Mouse (Mus musculus): ENCODE results near the gene Ncor2. TPM values are rescaled to one million over a fixed set of nuclear protein-coding genes. Genes with fewer than 3 reads are reported as not detected.

Gene Ncor2
- polyA plus RNA-seq, 1 experiment from 2014 or later = 41.8 TPM

DNA sequence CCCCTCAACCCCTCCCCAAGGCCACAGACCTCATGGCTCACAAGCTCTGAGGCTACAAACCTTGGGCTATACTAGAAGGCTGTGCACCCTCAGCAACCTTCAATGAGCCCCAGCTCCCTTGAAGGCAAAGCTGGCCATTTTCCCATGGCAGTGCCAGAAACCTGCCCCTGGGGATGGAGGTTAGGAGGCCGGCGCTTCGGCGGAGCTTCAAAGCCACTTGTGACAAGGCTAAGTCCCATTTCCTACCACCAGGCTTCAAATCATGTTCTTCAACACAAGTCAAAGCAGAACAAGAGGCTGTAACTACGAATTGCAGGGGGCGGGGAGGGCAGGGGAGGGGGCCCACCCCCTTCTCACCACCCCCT is 122.7 kb downstream of the Ncor2 start:
- Histone ChIP-seq H3K27ac (replicated peaks) (peak overlapping the region; percentile 82), H3K27me3 (no peaks in the 10 kb centered on the region), H3K4me3 (replicated peaks) (0 out of 2 replicates have a peak overlapping the region, but pooled peaks have one; percentile 33), H3K9me3 (replicated peaks) (no peaks in the 10 kb centered on the region), H3K4me2 (replicated peaks) (peak overlapping the region; percentile 48; the same call in 1 of the 2 replicates), H3K4me1 (peaks cover 78% of the 10 kb centered on the region), H3K9ac (no peak overlapping the region), H3K36me3 (peaks cover 42% of the 10 kb centered on the region)
- 25% methylated on average over 6 of the region's 6 CpGs for WGBS
- no peak for ATAC-seq (ENCODE audit: insufficient number of reproducible peaks, low FRiP score, low TSS enrichment, low read depth)

- no peaks in the 10 kb centered on the region for H3K27me3 ChIP-seq
- no peak overlapping the region for H3K4me3 ChIP-seq (replicated peaks)
- no peak for ATAC-seq (ENCODE audit: insufficient number of reproducible peaks, low FRiP score, low TSS enrichment, low read depth)
- H3K4me2 ChIP-seq (replicated peaks) = peak overlapping the region; percentile 48; the same call in 1 of the 2 replicates
- peak overlapping the region; percentile 82; the same call in 1 of the 2 replicates for H3K27ac ChIP-seq (replicated peaks)
- H3K9me3 ChIP-seq (replicated peaks) = no peaks in the 10 kb centered on the region
- no peak overlapping the region for H3K9ac ChIP-seq
- peaks cover 45% of the 10 kb centered on the region for H3K36me3 ChIP-seq
- 58% methylated on average over 8 of the region's 8 CpGs for WGBS
- peaks cover 78% of the 10 kb centered on the region for H3K4me1 ChIP-seq
These were observed 123.1 kb downstream of the Ncor2 start for GRCm38 (mm10) chr5:125055901-125056300.

DNA sequence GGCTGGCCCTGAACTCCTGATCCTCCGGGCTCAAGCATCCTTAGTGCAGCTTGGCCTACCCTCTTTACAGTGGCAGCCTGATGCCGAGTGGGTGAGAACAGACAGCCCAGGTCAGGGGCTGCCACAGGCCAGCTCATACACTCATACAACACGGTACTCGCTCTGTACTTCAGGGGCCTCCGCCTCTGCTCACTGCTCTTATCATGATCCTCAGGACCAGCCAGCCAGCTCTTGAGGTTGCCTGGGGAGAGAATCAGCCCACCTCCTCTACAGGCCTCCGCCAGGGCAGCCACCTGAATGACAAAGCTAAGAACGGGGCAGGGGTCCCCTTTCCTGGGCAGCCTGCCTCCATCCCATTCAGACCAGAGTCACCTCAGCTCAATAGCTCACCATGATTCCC is 125.4 kb downstream of the Ncor2 start:
- H3K9me3 ChIP-seq (replicated peaks) = no peaks in the 10 kb centered on the region
- 80% methylated on average over 7 of the region's 7 CpGs for WGBS
- peaks cover 67% of the 10 kb centered on the region for H3K36me3 ChIP-seq
- ATAC-seq (ENCODE audit: insufficient number of reproducible peaks, low FRiP score, low TSS enrichment, low read depth) = no peak
- H3K4me3 ChIP-seq (replicated peaks) = no peak overlapping the region
- no peaks in the 10 kb centered on the region for H3K27me3 ChIP-seq
- peaks cover 57% of the 10 kb centered on the region for H3K4me1 ChIP-seq
- no peak overlapping the region for H3K9ac ChIP-seq
- H3K27ac ChIP-seq (replicated peaks) = peak overlapping the region; percentile 5; the same call in 1 of the 2 replicates
- no peak overlapping the region for H3K4me2 ChIP-seq (replicated peaks)

GRCm38 (mm10) chr5:125052603-125053488 is 126.2 kb downstream of the Ncor2 start:
- 59% methylated on average over 23 of the region's 23 CpGs for WGBS
- Histone ChIP-seq H3K27ac (replicated peaks) (peak overlapping the region; percentile 5; the same call in 1 of the 2 replicates), H3K4me2 (replicated peaks) (no peak overlapping the region), H3K4me1 (peaks cover 48% of the 10 kb centered on the region), H3K4me3 (replicated peaks) (no peak overlapping the region), H3K27me3 (no peaks in the 10 kb centered on the region), H3K9me3 (replicated peaks) (no peaks in the 10 kb centered on the region), H3K9ac (no peak overlapping the region), H3K36me3 (peaks cover 76% of the 10 kb centered on the region)
- no peak for ATAC-seq (ENCODE audit: insufficient number of reproducible peaks, low FRiP score, low TSS enrichment, low read depth)

DNA sequence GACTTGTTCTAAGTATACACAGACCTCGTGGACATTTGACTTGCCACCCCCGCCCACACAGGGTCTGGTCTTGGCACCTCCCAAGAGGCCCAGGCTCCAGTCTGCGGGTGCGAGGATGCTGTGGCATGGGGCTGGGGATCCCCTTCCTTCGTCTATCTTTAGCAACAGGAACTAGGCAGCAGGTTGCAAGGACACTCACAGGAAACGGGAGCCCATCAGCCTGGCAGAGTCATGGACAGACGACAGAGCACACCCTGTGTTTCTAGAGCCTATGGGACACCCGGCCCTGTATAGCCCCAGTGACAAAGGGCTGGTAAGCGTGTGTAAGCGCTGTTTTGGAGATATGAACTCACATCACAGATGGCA is 126.8 kb downstream of the Ncor2 start:
- Histone ChIP-seq H3K9ac (no peak overlapping the region), H3K4me1 (peaks cover 42% of the 10 kb centered on the region), H3K4me3 (replicated peaks) (no peak overlapping the region), H3K27ac (replicated peaks) (no peak overlapping the region), H3K27me3 (no peaks in the 10 kb centered on the region), H3K36me3 (peaks cover 82% of the 10 kb centered on the region), H3K9me3 (replicated peaks) (no peaks in the 10 kb centered on the region), H3K4me2 (replicated peaks) (no peak overlapping the region)
- ATAC-seq (ENCODE audit: insufficient number of reproducible peaks, low FRiP score, low TSS enrichment, low read depth) = no peak
- 71% methylated on average over 10 of the region's 10 CpGs for WGBS

- Histone ChIP-seq H3K27ac (replicated peaks) (no peak overlapping the region), H3K4me1 (peaks cover 28% of the 10 kb centered on the region), H3K4me2 (replicated peaks) (no peak overlapping the region), H3K36me3 (peaks cover 94% of the 10 kb centered on the region), H3K27me3 (no peaks in the 10 kb centered on the region), H3K4me3 (replicated peaks) (no peak overlapping the region), H3K9me3 (replicated peaks) (no peaks in the 10 kb centered on the region), H3K9ac (no peak overlapping the region)
- ATAC-seq (ENCODE audit: insufficient number of reproducible peaks, low FRiP score, low TSS enrichment, low read depth) = no peak
- 87% methylated on average over 4 of the region's 4 CpGs for WGBS
These were observed 129.5 kb downstream of the Ncor2 start for GRCm38 (mm10) chr5:125049481-125049880.

DNA sequence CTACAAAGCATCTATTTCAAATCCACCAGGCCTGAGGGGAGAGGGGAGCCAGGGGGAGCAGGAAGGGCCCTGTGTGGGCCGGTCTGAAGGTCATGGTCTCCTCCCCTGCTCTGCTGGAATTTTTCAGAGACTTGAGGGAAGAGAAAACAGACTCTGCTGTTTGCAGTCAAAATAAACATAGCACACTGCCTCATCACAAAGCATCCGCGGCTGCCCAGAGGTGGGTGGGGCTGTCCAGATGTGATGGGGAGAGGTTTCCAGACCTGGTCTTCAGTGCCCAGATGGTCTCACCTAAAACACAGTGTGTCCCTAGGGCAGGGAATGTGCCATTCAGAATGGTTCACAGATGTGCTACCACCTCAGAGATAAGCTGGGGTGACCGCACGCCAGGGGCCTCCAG is 132.6 kb downstream of the Ncor2 start:
- no peak for ATAC-seq (ENCODE audit: insufficient number of reproducible peaks, low FRiP score, low TSS enrichment, low read depth)
- 65% methylated on average over 5 of the region's 5 CpGs for WGBS

GRCm38 (mm10) chr5:125045202-125045601 is 133.8 kb downstream of the Ncor2 start:
- H3K9me3 ChIP-seq (replicated peaks) = no peaks in the 10 kb centered on the region
- WGBS = 47% methylated on average over 5 of the region's 5 CpGs
- peaks cover 89% of the 10 kb centered on the region for H3K36me3 ChIP-seq
- no peak overlapping the region for H3K4me2 ChIP-seq (replicated peaks)
- no peaks in the 10 kb centered on the region for H3K27me3 ChIP-seq
- H3K4me1 ChIP-seq = peaks cover 30% of the 10 kb centered on the region
- no peak overlapping the region for H3K9ac ChIP-seq
- no peak overlapping the region for H3K4me3 ChIP-seq (replicated peaks)
- no peak overlapping the region for H3K27ac ChIP-seq (replicated peaks)
- no peak for ATAC-seq (ENCODE audit: insufficient number of reproducible peaks, low FRiP score, low TSS enrichment, low read depth)

More for the DNA sequence above, 132.6 kb downstream of the Ncor2 start:
- peaks cover 88% of the 10 kb centered on the region for H3K36me3 ChIP-seq
- no peak overlapping the region for H3K9ac ChIP-seq
- H3K4me1 ChIP-seq = peaks cover 19% of the 10 kb centered on the region; the same call in 1 of the 2 replicates
- no peak overlapping the region for H3K4me2 ChIP-seq (replicated peaks)
- H3K27ac ChIP-seq (replicated peaks) = 0 out of 2 replicates have a peak overlapping the region, but pooled peaks have one; percentile 34
- H3K4me3 ChIP-seq (replicated peaks) = no peak overlapping the region
- no peaks in the 10 kb centered on the region for H3K9me3 ChIP-seq (replicated peaks)
- H3K27me3 ChIP-seq = no peaks in the 10 kb centered on the region

- Histone ChIP-seq H3K9me3 (replicated peaks) (no peaks in the 10 kb centered on the region), H3K27me3 (no peaks in the 10 kb centered on the region), H3K27ac (replicated peaks) (no peak overlapping the region), H3K36me3 (peaks cover 89% of the 10 kb centered on the region), H3K4me3 (replicated peaks) (no peak overlapping the region), H3K4me1 (peaks cover 37% of the 10 kb centered on the region), H3K4me2 (replicated peaks) (no peak overlapping the region), H3K9ac (no peak overlapping the region)
- ATAC-seq (ENCODE audit: insufficient number of reproducible peaks, low FRiP score, low TSS enrichment, low read depth) = no peak
- WGBS = 69% methylated on average over 6 of the region's 6 CpGs
These were observed 135.6 kb downstream of the Ncor2 start for GRCm38 (mm10) chr5:125043448-125043847.

GRCm38 (mm10) chr5:125041578-125041977 is 137.4 kb downstream of the Ncor2 start:
- Histone ChIP-seq H3K4me1 (peaks cover 34% of the 10 kb centered on the region), H3K9me3 (replicated peaks) (no peaks in the 10 kb centered on the region), H3K9ac (no peak overlapping the region), H3K4me3 (replicated peaks) (no peak overlapping the region), H3K4me2 (replicated peaks) (no peak overlapping the region), H3K27me3 (no peaks in the 10 kb centered on the region), H3K27ac (replicated peaks) (no peak overlapping the region), H3K36me3 (peaks cover 89% of the 10 kb centered on the region)
- 69% methylated on average over 9 of the region's 9 CpGs for WGBS
- ATAC-seq (ENCODE audit: insufficient number of reproducible peaks, low FRiP score, low TSS enrichment, low read depth) = no peak

- H3K4me2 ChIP-seq (replicated peaks) = no peak overlapping the region
- H3K27ac ChIP-seq (replicated peaks) = peak overlapping the region; percentile 34; the same call in 1 of the 2 replicates
- H3K9ac ChIP-seq = no peak overlapping the region
- WGBS = 46% methylated on average over 5 of the region's 5 CpGs
- H3K27me3 ChIP-seq = no peaks in the 10 kb centered on the region
- H3K4me1 ChIP-seq = peaks cover 29% of the 10 kb centered on the region
- no peak overlapping the region for H3K4me3 ChIP-seq (replicated peaks)
- H3K36me3 ChIP-seq = peaks cover 91% of the 10 kb centered on the region
- H3K9me3 ChIP-seq (replicated peaks) = no peaks in the 10 kb centered on the region
- peak; percentile 44 for ATAC-seq (ENCODE audit: insufficient number of reproducible peaks, low FRiP score, low TSS enrichment, low read depth)
These were observed 138.9 kb downstream of the Ncor2 start for GRCm38 (mm10) chr5:125040128-125040584.

Measured in embryonic facial prominence, embryonic 15.5 days (tissue).